Mouse (Mus musculus) testis, adult 2 months (tissue): Measurements from ENCODE around the gene Cib4. TPM values are rescaled to one million over a fixed set of nuclear protein-coding genes. Genes with fewer than 3 reads are reported as not detected.

Experiments used
- H3K27ac ChIP-seq: fragments of 200-500 bp; 2 replicates; pipeline ENCODE4 v1.5.1; 2012; ENCODE audit warnings: low read depth, low read length; ENCODE audit not compliant: control insufficient read depth, insufficient read depth
- H3K27me3 ChIP-seq: fragments of 200-500 bp; 2 replicates; pipeline ENCODE4 v1.6.1; 2012; ENCODE audit warnings: mild to moderate bottlenecking, low read length, moderate library complexity; ENCODE audit not compliant: control insufficient read depth, insufficient read depth
- H3K36me3 ChIP-seq: fragments of 200-500 bp; 2 replicates; pipeline ENCODE4 v1.6.1; 2012; ENCODE audit warnings: mild to moderate bottlenecking, low read length; ENCODE audit not compliant: control insufficient read depth, insufficient read depth
- H3K4me1 ChIP-seq: fragments of 200-500 bp; 2 replicates; pipeline ENCODE4 v1.6.1; 2012; ENCODE audit warnings: low read length; ENCODE audit not compliant: control insufficient read depth, insufficient read depth
- H3K4me3 ChIP-seq: fragments of 200-500 bp; 2 replicates; pipeline ENCODE4 v1.5.1; 2012; ENCODE audit warnings: low read depth, mild to moderate bottlenecking, low read length, moderate library complexity, mixed read lengths; ENCODE audit not compliant: control insufficient read depth
- CTCF ChIP-seq: fragments of 200-500 bp; IDR thresholded peaks from 2 replicates; pipeline ENCODE4 v1.5.1; 2012; ENCODE audit warnings: low read depth, mild to moderate bottlenecking, inconsistent platforms, low read length, moderate library complexity; ENCODE audit not compliant: control insufficient read depth, insufficient read depth, insufficient replicate concordance
- POLR2A ChIP-seq: fragments of 200-500 bp; IDR thresholded peaks from 2 replicates; pipeline ENCODE4 v1.6.1; 2012; ENCODE audit warnings: low read depth, mild to moderate bottlenecking, inconsistent platforms, low read length, moderate library complexity; ENCODE audit not compliant: control insufficient read depth
- polyA plus RNA-seq: library from polyadenylated mRNA; depleted of rRNA; stranded (reverse); fragments of >200 nt; gene quantifications from 2 replicates; pipeline ENCODE4 v1.2.3, GENCODE M21; 2012

The Cib4 gene
- polyA plus RNA-seq, 1 experiment, result 97.7 TPM

GRCm38 (mm10) chr5:30525920-30526836 is 19.5 kb downstream of the Cib4 start:
- no peak for TF ChIP-seq CTCF
- TF ChIP-seq POLR2A, result no peak
- Histone ChIP-seq H3K4me1 (no peaks in the 10 kb centered on the region), H3K27me3 (no peaks in the 10 kb centered on the region), H3K27ac (no peak overlapping the region), H3K36me3 (no peaks in the 10 kb centered on the region), H3K4me3 (no peak overlapping the region)

GRCm38 (mm10) chr5:30524213-30524612 is 21.4 kb downstream of the Cib4 start:
- no peak overlapping the region for H3K4me3 ChIP-seq
- no peaks in the 10 kb centered on the region for H3K27me3 ChIP-seq
- H3K36me3 ChIP-seq, result no peaks in the 10 kb centered on the region
- no peak for TF ChIP-seq CTCF
- TF ChIP-seq POLR2A, result no peak
- H3K27ac ChIP-seq, result no peak overlapping the region
- no peaks in the 10 kb centered on the region for H3K4me1 ChIP-seq

- Histone ChIP-seq H3K4me3 (no peak overlapping the region), H3K36me3 (no peaks in the 10 kb centered on the region), H3K27me3 (no peaks in the 10 kb centered on the region), H3K27ac (no peak overlapping the region), H3K4me1 (no peaks in the 10 kb centered on the region)
- TF ChIP-seq POLR2A (no peak), CTCF (no peak)
Measured at GRCm38 (mm10) chr5:30523131-30523530, 22.5 kb downstream of the Cib4 start.

GRCm38 (mm10) chr5:30522406-30522805 is 23.2 kb downstream of the Cib4 start:
- no peaks in the 10 kb centered on the region for H3K36me3 ChIP-seq
- TF ChIP-seq POLR2A (no peak), CTCF (no peak)
- H3K27ac ChIP-seq, result no peak overlapping the region
- H3K4me1 ChIP-seq, result no peaks in the 10 kb centered on the region
- H3K27me3 ChIP-seq, result no peaks in the 10 kb centered on the region
- H3K4me3 ChIP-seq, result no peak overlapping the region

GRCm38 (mm10) chr5:30520214-30520732 is 25.4 kb downstream of the Cib4 start:
- Histone ChIP-seq H3K27ac (no peak overlapping the region), H3K36me3 (no peaks in the 10 kb centered on the region), H3K4me1 (no peaks in the 10 kb centered on the region), H3K4me3 (no peak overlapping the region), H3K27me3 (no peaks in the 10 kb centered on the region)
- no peak for TF ChIP-seq POLR2A
- TF ChIP-seq CTCF, result no peak

GRCm38 (mm10) chr5:30519494-30519893 is 26.1 kb downstream of the Cib4 start:
- no peak for TF ChIP-seq CTCF
- no peak for TF ChIP-seq POLR2A
- H3K27me3 ChIP-seq, result no peaks in the 10 kb centered on the region
- H3K4me3 ChIP-seq, result no peak overlapping the region
- H3K27ac ChIP-seq, result no peak overlapping the region
- no peaks in the 10 kb centered on the region for H3K36me3 ChIP-seq
- no peaks in the 10 kb centered on the region for H3K4me1 ChIP-seq

- TF ChIP-seq CTCF (no peak), POLR2A (no peak)
- Histone ChIP-seq H3K27me3 (no peaks in the 10 kb centered on the region), H3K4me3 (no peak overlapping the region), H3K27ac (no peak overlapping the region), H3K36me3 (no peaks in the 10 kb centered on the region), H3K4me1 (no peaks in the 10 kb centered on the region)
Measured at GRCm38 (mm10) chr5:30518547-30518946, 27.1 kb downstream of the Cib4 start.
